Mouse (Mus musculus): ENCODE data around the gene Lhx9.

DNA sequence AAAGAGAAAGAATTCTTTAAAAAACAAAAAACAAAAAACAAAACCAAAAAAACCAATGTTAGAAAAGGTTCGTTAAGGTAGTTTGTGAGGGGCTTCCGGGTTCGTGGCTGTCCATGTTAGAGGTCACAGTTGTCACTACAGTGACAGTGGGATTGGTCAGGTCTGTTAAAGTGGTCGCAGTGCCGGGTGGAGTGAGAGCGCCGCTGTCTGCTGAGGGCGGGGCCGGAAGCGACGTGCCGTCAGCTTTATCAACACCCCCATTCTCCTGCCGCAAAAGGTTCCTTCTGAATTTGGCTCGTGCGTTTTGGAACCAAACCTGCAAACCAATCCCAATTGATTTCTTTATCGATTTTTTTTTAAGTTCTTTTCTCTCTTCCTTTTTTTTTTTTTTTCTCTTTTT, 17.1 kb downstream of the Lhx9 start:
- TF ChIP-seq CTCF (IDR thresholded peaks at IDR 0.05; ENCODE audit: low read depth, low read length) (no peak), POLR2A (IDR thresholded peaks at IDR 0.05; ENCODE audit: borderline replicate concordance, low read depth, low read length) (no peak)
